Mouse (Mus musculus) bone marrow, adult 2 months (tissue): ENCODE data around the gene Prc1. TPM values are rescaled to one million over a fixed set of nuclear protein-coding genes. Genes with fewer than 3 reads are reported as not detected.

Experiments used
- H3K27ac ChIP-seq: fragments of 200-500 bp; 2 replicates; pipeline ENCODE4 v1.5.1; 2012; ENCODE audit warnings: low read depth, mild to moderate bottlenecking, control low read depth, inconsistent platforms, low read length; ENCODE audit not compliant: control insufficient read depth, poor library complexity, insufficient read depth
- H3K4me1 ChIP-seq: fragments of 200-500 bp; 2 replicates; pipeline ENCODE4 v1.6.1; 2011; ENCODE audit warnings: low read length; ENCODE audit not compliant: control insufficient read depth, insufficient read depth
- H3K4me3 ChIP-seq: fragments of 200-500 bp; replicated peaks from 2 replicates; pipeline ENCODE3; 2011; ENCODE audit warnings: mild to moderate bottlenecking, low read depth, low read length, control low read depth; ENCODE audit not compliant: control insufficient read depth
- CTCF ChIP-seq: fragments of 200-500 bp; IDR thresholded peaks from 2 replicates; pipeline ENCODE4 v1.5.1; 2011; ENCODE audit warnings: low read length, control low read depth; ENCODE audit not compliant: control insufficient read depth, insufficient read depth
- POLR2A ChIP-seq: fragments of 200-500 bp; IDR thresholded peaks from 2 replicates; pipeline ENCODE4 v1.6.1; 2011; ENCODE audit warnings: low read depth, mild to moderate bottlenecking, control low read depth, low read length, borderline replicate concordance; ENCODE audit not compliant: control insufficient read depth
- WGBS: fragments of 180-500 bp; shearing (Covaris S2); methylation state at CpG from one replicate; pipeline ENCODE4 v1.1.7; 2018; 5-methylcytosine and 5-hydroxymethylcytosine counted together
- polyA plus RNA-seq: library from polyadenylated mRNA; stranded (reverse); fragments of >200 nt; gene quantifications from 2 replicates; pipeline ENCODE4 v1.2.4, GENCODE M21; 2011; ENCODE audit warnings: low replicate concordance; ENCODE audit not compliant: missing spikeins, insufficient read depth, insufficient read length

The Prc1 gene
- polyA plus RNA-seq, 1 experiment, result 172 TPM

- 87% methylated on average over 6 of the region's 6 CpGs for WGBS
- Histone ChIP-seq H3K4me1 (no peaks in the 10 kb centered on the region; the same call in 1 of the 2 replicates), H3K4me3 (peak overlapping the region; percentile 34), H3K27ac (no peak overlapping the region)
- no peak for TF ChIP-seq CTCF
- no peak for TF ChIP-seq POLR2A
Observed at GRCm38 (mm10) chr7:80296462-80296861, 2.2 kb downstream of the Prc1 start.

- Histone ChIP-seq H3K4me3 (no peak overlapping the region), H3K27ac (no peak overlapping the region), H3K4me1 (no peaks in the 10 kb centered on the region; the same call in 1 of the 2 replicates)
- TF ChIP-seq CTCF, result no peak
- no peak for TF ChIP-seq POLR2A
- WGBS, result 86% methylated on average over 3 of the region's 3 CpGs
Observed at GRCm38 (mm10) chr7:80297041-80297440, 2.8 kb downstream of the Prc1 start.

DNA sequence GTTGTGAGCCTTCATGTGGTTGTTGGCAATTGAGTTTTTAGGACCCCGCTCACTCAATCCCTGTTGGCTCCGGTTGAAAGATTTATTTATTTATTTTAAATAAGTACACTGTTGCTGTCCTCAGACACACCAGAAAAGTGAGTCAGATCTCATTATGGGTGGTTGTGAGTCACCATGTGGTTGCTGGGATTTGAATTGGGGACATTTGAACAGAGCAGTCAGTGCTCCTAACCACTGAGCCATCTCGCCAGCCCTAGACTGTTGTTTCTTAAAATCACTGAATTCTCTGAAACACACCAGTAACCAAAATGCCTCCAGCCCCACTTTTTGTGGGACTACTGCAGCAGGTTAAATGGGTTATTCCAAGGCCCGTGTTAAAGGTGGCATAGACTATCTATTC is 4.5 kb downstream of the Prc1 start:
- no peak overlapping the region for H3K4me3 ChIP-seq
- no peak overlapping the region for H3K27ac ChIP-seq
- TF ChIP-seq CTCF, result no peak
- no peak for TF ChIP-seq POLR2A
- WGBS, result 93% methylated on average over 4 of the region's 4 CpGs
- H3K4me1 ChIP-seq, result no peaks in the 10 kb centered on the region

DNA sequence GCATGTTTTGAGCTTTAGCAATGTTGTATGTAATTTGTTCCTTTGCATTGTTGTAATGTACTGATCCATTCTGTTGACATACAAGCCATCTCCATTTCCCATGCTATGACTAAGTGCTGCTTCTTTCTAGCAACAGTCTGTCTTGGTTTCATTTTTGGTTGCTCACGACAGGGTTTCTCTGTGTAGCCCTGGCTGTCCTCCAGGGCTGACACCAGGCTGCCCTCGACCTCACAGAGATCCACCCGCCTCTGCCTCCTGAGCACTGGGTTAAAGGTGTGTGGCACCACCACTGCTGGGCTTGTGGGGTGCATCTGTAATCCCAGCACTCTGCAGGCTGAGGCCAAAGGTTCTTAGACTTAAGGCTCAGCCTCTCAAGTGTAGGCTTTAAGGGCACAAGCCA is 5.3 kb downstream of the Prc1 start:
- WGBS, result 61% methylated on average over 3 of the region's 3 CpGs

DNA sequence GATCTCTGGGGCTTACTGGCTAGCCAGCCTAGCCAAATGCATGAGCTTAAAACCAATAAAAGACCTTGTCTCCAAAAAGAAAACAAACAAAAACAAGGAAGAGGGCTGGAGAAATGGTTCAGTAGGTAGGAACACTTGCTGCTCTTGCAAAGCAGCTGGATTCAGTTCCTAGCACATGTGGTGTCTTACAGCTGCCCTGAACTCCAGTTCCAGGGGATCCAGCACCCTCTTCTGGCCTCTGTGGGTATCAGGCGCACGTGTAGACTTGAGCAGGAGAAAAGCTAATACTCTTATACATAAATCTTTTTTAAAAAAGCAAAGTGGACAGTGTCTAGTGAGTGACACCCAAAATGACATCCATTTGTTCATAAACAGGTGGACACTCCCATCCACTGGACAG is 7.3 kb downstream of the Prc1 start:
- H3K4me1 ChIP-seq, result no peaks in the 10 kb centered on the region
- 90% methylated on average over 2 of the region's 2 CpGs for WGBS
- H3K4me3 ChIP-seq, result no peak overlapping the region
- no peak overlapping the region for H3K27ac ChIP-seq
- TF ChIP-seq POLR2A, result no peak
- peak; percentile 29; the same call in 1 of the 2 replicates for TF ChIP-seq CTCF

More for the DNA sequence above, 5.3 kb downstream of the Prc1 start:
- Histone ChIP-seq H3K4me3 (no peak overlapping the region), H3K4me1 (no peaks in the 10 kb centered on the region), H3K27ac (no peak overlapping the region)
- no peak for TF ChIP-seq POLR2A
- no peak for TF ChIP-seq CTCF

GRCm38 (mm10) chr7:80307766-80308165 is 13.5 kb downstream of the Prc1 start:
- Histone ChIP-seq H3K4me1 (no peaks in the 10 kb centered on the region), H3K4me3 (no peak overlapping the region), H3K27ac (no peak overlapping the region)
- TF ChIP-seq POLR2A, result no peak
- TF ChIP-seq CTCF, result no peak
- WGBS, result 85% methylated on average over 3 of the region's 3 CpGs

- no peak for TF ChIP-seq POLR2A
- TF ChIP-seq CTCF, result no peak
- Histone ChIP-seq H3K27ac (no peak overlapping the region), H3K4me1 (no peaks in the 10 kb centered on the region), H3K4me3 (no peak overlapping the region)
- WGBS, result 85% methylated on average over 7 of the region's 7 CpGs
Observed at GRCm38 (mm10) chr7:80310771-80311170, 16.5 kb downstream of the Prc1 start.

GRCm38 (mm10) chr7:80315733-80316132 is 21.5 kb downstream of the Prc1 start:
- TF ChIP-seq POLR2A, result no peak
- Histone ChIP-seq H3K4me1 (no peaks in the 10 kb centered on the region), H3K27ac (no peak overlapping the region), H3K4me3 (no peak overlapping the region)
- 83% methylated on average over 2 of the region's 2 CpGs for WGBS

DNA sequence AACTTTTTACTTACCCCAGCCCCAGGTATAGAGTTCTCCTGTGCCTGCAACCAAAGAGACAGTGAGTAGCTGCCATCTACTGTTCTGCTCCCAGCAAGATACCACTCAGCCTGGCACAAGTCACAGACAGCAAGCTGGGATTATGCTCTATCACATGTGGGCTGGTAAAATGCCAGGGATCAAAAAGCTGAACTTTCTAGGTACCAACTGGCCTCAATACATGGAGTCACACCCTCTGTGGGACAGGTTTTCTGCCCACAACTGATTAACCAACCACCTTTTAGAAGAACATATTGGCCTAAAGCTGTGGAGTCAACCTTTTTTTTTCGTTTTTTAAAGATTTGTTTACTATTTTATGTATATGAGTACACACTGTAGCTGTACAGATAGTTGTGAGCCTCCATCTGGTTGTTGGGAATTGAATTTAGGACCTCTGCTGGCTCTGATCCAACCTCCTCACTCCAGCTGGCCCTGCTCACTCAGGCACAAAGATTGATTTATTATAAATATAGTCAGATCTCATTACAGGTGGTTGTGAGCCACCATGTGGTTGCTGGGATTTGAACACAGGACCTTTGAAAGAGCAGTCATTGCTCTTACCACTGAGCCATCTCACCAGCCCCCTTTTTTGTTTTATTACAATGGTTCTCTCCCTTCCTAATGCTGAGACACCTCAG is 23.3 kb downstream of the Prc1 start:
- no peak overlapping the region for H3K4me3 ChIP-seq
- no peaks in the 10 kb centered on the region for H3K4me1 ChIP-seq
- TF ChIP-seq CTCF (no peak), POLR2A (no peak)
- WGBS, result 69% methylated on average over 1 of the region's 1 CpGs
- H3K27ac ChIP-seq, result no peak overlapping the region
